Mouse (Mus musculus) T-cell, adult 66 days (primary cell): ENCODE results near the gene Ctnna3. TPM values are rescaled to one million over a fixed set of nuclear protein-coding genes. Genes with fewer than 3 reads are reported as not detected.

Experiments
- total RNA-seq, 2 experiments: library from RNA; stranded (reverse); gene quantifications; 3 replicates in 1 of 2; 4 replicates in 1 of 2; pipeline ENCODE4 v1.2.4; 2023

The Ctnna3 gene
- not detected for total RNA-seq

GRCm38 (mm10) chr10:63429785-63430305 lies at the start of gene Ctnna3:
Gene Ctnna3 (plus strand): TSS chr10:63430098.

GRCm38 (mm10) chr10:63381498-63382280 lies 48.2 kb upstream of the Ctnna3 start, which contains the start of gene Sirt1:
Gene Sirt1 (minus strand): TSS chr10:63381704.

GRCm38 (mm10) chr10:63382372-63383279 lies 47.3 kb upstream of the Ctnna3 start, which contains the start of gene Dnajc12:
Gene Dnajc12 (plus strand): TSS chr10:63382443.

GRCm38 (mm10) chr10:63421739-63422735 lies 7.9 kb upstream of the Ctnna3 start, which contains the start of gene Gm7075:
Gene Gm7075 (minus strand): TSS chr10:63421789.

GRCm38 (mm10) chr10:63927334-63927733 lies 497.4 kb downstream of the Ctnna3 start, which contains the start of gene Gm10118:
Gene Gm10118 (minus strand): TSS chr10:63927434.

GRCm38 (mm10) chr10:64089680-64090460 lies 660.0 kb downstream of the Ctnna3 start, which contains the start of gene Lrrtm3:
Gene Lrrtm3 (minus strand): TSS chr10:64090277.

Other genes with a start within 250 kb of the Ctnna3 start
- not detected for gene Mypn, start 226.1 kb upstream of the Ctnna3 start, total RNA-seq
- 100 to 1,000 TPM; 146 to 162 TPM for gene Herc4, start 186.3 kb upstream of the Ctnna3 start, total RNA-seq
- 10 to 100 TPM; 42.5 to 63.1 TPM for gene Sirt1, start 48.4 kb upstream of the Ctnna3 start, total RNA-seq
- gene Dnajc12, start 47.7 kb upstream of the Ctnna3 start, total RNA-seq = 1 to 10 TPM; 2.6 to 3.8 TPM
- gene Gm7075, start 8.3 kb upstream of the Ctnna3 start, total RNA-seq = not detected